Mouse (Mus musculus): ENCODE results near the gene Ankrd2.

- TF ChIP-seq KAT2A (conservative IDR thresholded peaks at IDR 0.05; ENCODE audit: low read depth, low read length): no peak
- TF ChIP-seq CTCF (IDR thresholded peaks at IDR 0.05 in 2 of 3, conservative IDR thresholded peaks at IDR 0.05 in 1 of 3; ENCODE audit: control insufficient read depth in 1 of 3, insufficient read depth in 1 of 3, low read depth in 2 of 3, low read length in 3 of 3, poor library complexity in 1 of 3, severe bottlenecking in 1 of 3): no peak
These were observed 29.2 kb upstream of the Ankrd2 start for GRCm38 (mm10) chr19:42006568-42006967.

Data from MEL (cell line).